Mouse (Mus musculus): ENCODE data around the gene Ralgps2. TPM values are rescaled to one million over a fixed set of nuclear protein-coding genes. Genes with fewer than 3 reads are reported as not detected.

The Ralgps2 gene
- total RNA-seq (2017) = 43.3 and 45.3 TPM in 2 replicates

- ATAC-seq (replicated peaks in 1 of 2; ENCODE audit: insufficient read depth in 1 of 2, low FRiP score in 2 of 2, low TSS enrichment in 1 of 2, low read depth in 1 of 2, poor library complexity in 2 of 2, severe bottlenecking in 2 of 2) = peak; percentile 51 to 58
Observed at GRCm38 (mm10) chr1:156939251-156940141, at the start of gene Ralgps2. Ralgps2 (minus strand) TSS chr1:156939626.

GRCm38 (mm10) chr1:156987576-156987975 lies 48.1 kb upstream of the Ralgps2 start:
- ATAC-seq (replicated peaks in 1 of 2; ENCODE audit: insufficient read depth in 1 of 2, low FRiP score in 2 of 2, low TSS enrichment in 1 of 2, low read depth in 1 of 2, poor library complexity in 2 of 2, severe bottlenecking in 2 of 2) = no peak

DNA sequence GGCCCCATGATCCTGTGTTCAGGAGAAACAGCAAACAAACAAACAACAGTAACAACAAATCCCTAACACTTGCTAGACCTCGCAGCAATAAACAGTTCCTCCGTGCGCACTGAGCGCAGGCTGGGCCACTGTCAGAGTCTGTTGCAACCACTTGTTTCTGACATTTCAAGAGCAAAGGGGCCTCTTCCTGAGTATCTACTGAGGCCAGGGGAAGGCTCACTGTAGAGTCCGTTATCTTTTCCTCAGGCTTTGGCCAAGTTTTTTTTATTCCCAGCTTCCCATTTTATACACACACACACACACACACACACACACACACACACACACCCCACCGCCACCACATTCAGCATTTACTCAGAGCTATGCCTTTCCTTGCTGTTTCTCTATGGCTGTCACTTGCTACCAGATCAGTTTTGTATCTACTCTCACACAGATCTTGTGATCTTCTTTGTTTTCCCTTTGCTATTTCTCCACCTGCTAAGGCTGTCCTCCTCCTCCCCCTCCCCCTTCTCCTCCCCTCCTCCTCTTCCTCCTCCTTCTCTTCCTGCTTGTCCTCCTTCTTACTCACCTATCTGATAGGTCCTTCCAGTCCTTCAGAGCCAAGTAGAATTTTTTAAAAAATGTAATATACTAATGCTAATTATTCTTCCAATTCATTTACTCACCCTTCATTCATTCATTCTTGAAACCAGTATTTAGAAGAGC lies 47.4 kb upstream of the Ralgps2 start:
- ATAC-seq (replicated peaks in 1 of 2; ENCODE audit: insufficient read depth in 1 of 2, low FRiP score in 2 of 2, low TSS enrichment in 1 of 2, low read depth in 1 of 2, poor library complexity in 2 of 2, severe bottlenecking in 2 of 2) = peak; percentile 55 to 63; a peak in 2 of 4 replicates

GRCm38 (mm10) chr1:156985657-156986640 lies 46.5 kb upstream of the Ralgps2 start:
- peak in 1 of 2 experiments; percentile 29; a peak in 1 of 4 replicates for ATAC-seq (replicated peaks in 1 of 2; ENCODE audit: insufficient read depth in 1 of 2, low FRiP score in 2 of 2, low TSS enrichment in 1 of 2, low read depth in 1 of 2, poor library complexity in 2 of 2, severe bottlenecking in 2 of 2)

DNA sequence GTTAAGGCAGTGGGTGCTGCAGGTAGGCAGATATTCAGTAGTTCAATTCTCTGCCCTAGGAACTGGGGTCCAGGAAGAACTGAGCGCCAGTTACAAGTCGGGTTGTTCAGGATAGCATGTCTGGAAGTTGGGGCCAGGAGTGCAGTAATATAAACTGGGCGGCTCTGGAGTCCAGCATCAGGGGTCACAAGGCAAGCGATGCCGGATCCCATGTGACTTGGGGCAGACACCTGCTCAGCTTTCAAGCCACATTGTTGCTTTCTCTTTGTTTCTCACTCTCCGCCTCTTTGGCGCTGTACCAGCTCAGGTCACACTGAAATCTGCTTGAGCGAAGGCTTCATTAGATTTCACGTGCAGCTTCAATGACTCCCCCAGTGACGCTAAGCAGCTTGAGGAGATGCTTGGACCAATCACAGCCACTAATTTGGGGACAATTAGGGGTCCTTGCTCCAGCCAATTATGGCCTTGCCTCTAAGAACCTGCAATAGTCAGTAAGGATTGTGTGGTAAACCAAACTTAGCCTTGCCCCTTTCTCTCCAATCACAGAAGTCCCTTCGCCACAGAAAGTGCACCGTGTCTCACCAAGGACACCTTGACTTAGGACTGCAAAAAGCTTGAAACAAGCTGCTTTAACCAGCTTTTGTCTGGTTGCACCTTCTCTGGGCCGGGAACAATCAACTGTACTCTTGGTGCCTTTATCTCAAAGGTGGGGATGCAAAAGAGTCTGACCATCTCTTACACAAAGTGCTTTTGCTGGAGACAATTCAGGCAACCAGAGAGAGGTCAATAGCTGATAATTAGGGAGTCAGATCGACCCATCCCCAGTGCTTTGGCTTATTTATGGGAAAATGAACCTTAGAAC lies 43.8 kb upstream of the Ralgps2 start:
- ATAC-seq (replicated peaks in 1 of 2; ENCODE audit: insufficient read depth in 1 of 2, low FRiP score in 2 of 2, low TSS enrichment in 1 of 2, low read depth in 1 of 2, poor library complexity in 2 of 2, severe bottlenecking in 2 of 2) = no peak

- ATAC-seq (replicated peaks in 1 of 2; ENCODE audit: insufficient read depth in 1 of 2, low FRiP score in 2 of 2, low TSS enrichment in 1 of 2, low read depth in 1 of 2, poor library complexity in 2 of 2, severe bottlenecking in 2 of 2) = 0 out of 4 replicates have a peak, but pooled peaks of 1 of the 2 experiments have one; percentile 32
Observed at GRCm38 (mm10) chr1:156981975-156982374, 42.5 kb upstream of the Ralgps2 start.

DNA sequence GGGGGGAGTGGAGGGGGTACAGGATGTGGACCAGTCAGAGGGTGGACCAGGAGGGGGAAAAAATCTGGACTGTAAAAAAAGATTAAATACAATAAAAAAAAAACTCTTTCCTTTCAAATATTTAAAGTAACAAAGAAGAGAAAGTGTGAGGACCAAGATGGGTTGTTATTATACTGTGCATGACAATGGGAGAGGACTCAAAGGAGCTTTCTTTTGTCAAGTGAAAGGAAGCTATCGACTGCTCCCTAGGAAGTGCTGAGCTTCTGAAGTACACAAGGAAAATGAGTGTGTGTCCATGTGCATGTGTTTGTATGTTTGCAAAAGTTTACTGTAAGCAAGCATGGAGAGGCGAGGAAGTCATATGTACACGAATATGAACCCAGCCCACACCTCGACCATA lies 40.3 kb upstream of the Ralgps2 start:
- no peak for ATAC-seq (replicated peaks in 1 of 2; ENCODE audit: insufficient read depth in 1 of 2, low FRiP score in 2 of 2, low TSS enrichment in 1 of 2, low read depth in 1 of 2, poor library complexity in 2 of 2, severe bottlenecking in 2 of 2)

DNA sequence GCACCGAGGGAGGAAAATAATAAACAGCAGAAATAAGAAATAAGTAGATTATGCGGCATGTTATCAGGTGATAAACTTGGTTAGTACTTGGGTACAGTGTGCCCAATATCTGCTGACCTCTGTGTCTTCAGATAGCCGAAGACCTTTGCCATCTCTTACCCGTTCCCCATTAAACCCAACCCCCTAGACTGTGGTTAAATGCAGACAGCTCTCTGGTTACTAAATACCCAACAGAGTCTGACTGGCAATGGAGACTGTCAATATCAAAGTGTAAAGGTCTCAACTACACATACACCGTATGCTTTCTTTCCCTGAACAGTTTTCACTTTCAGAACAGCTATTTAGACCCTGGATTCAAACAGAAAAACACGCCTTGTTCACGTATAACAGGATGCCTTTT lies 39.2 kb upstream of the Ralgps2 start:
- no peak for ATAC-seq (replicated peaks in 1 of 2; ENCODE audit: insufficient read depth in 1 of 2, low FRiP score in 2 of 2, low TSS enrichment in 1 of 2, low read depth in 1 of 2, poor library complexity in 2 of 2, severe bottlenecking in 2 of 2)

DNA sequence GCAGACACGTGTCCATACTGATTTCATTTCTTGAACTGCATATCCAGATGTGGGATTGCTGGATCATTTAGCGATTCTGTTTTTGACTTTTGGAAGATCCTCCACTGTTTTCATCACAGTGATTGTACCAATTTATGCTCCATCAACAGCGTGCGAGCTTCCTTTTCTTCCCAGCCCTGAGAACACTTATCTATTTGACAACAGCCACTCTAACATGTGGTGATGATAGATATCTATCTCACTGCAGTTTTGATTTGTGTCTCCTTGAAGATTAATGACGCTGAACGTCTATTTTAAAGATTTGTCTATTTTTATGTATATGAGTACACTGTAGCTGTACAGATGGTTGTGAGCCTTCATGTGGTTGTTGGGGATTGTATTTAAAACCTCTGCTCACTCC lies 34.4 kb upstream of the Ralgps2 start:
- ATAC-seq (replicated peaks in 1 of 2; ENCODE audit: insufficient read depth in 1 of 2, low FRiP score in 2 of 2, low TSS enrichment in 1 of 2, low read depth in 1 of 2, poor library complexity in 2 of 2, severe bottlenecking in 2 of 2) = no peak

DNA sequence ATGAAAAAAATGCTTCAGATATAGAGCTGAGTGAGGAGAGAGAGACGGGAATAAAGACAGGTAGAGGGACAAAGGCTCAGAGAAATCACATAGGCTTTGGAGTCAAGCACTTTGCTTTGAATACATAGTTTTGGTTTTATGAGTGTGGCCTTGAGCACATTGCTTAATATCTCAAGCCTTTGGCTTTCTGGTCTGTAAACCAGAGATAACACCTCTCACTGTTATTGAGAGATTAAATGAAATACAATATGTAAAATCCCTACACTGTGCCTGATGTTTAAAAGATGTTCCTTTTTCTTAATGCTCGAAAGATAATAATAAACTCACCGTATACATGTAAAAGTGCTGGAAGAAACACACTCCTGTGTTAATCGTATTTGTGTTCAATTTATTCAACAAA lies 33.0 kb upstream of the Ralgps2 start:
- no peak for ATAC-seq (replicated peaks in 1 of 2; ENCODE audit: insufficient read depth in 1 of 2, low FRiP score in 2 of 2, low TSS enrichment in 1 of 2, low read depth in 1 of 2, poor library complexity in 2 of 2, severe bottlenecking in 2 of 2)

GRCm38 (mm10) chr1:156971206-156971811 lies 31.9 kb upstream of the Ralgps2 start:
- no peak for ATAC-seq (replicated peaks in 1 of 2; ENCODE audit: insufficient read depth in 1 of 2, low FRiP score in 2 of 2, low TSS enrichment in 1 of 2, low read depth in 1 of 2, poor library complexity in 2 of 2, severe bottlenecking in 2 of 2)

DNA sequence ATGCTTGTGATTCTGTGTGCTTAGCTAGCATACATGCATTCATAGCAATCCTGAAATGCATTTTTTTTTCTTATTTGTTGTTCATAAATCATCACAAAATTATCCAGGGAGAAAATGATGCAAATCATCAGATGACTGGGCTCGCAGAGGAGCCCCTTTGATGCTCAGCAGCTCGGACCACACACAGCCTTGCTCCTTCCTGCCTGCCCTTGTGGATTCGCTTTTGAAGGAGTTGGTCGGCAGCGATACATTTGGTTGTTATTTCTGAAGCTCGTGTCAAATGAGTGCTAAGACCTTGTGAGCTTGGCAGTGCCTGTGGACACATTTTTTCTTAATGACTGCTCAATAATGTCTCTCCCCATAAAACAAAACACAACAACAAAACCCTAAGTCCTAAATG lies 31.2 kb upstream of the Ralgps2 start:
- ATAC-seq (replicated peaks in 1 of 2; ENCODE audit: insufficient read depth in 1 of 2, low FRiP score in 2 of 2, low TSS enrichment in 1 of 2, low read depth in 1 of 2, poor library complexity in 2 of 2, severe bottlenecking in 2 of 2) = no peak

DNA sequence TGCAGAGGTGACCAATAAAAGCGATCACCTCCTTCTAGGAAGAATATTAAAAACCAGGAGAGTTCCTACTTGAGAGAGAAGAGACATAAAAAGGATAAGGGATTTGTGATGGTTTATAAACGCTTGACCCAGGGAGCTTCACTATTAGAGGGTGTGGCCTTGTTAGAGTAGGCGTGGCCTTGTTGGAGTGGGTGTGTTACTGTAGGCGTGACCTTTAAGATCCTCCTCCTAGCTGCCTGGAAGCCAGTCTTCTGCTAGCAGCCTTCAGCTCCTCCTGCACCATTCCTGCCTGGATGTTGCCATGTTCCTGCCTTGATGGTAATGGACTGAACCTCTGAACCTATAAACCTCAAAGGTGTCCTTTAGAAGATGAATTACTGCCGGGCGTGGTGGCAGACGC lies 28.7 kb upstream of the Ralgps2 start:
- no peak for ATAC-seq (replicated peaks in 1 of 2; ENCODE audit: insufficient read depth in 1 of 2, low FRiP score in 2 of 2, low TSS enrichment in 1 of 2, low read depth in 1 of 2, poor library complexity in 2 of 2, severe bottlenecking in 2 of 2)

DNA sequence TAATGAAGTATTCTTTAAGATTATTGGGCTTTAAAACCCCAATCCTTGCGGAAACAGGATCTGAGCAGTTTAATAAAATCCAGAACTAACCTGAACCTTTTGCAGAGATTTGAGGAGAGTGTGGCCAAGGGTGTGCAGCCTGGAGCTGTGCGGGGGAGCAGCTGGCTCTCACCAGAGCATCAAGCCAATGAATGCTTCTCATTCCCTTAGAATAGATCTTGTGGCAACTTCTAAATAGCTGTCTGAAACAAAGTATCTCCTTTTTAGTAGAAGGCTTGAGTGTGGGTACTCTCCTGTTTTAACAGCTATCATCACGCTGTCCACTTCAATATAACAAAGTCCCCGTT lies 25.1 kb upstream of the Ralgps2 start:
- ATAC-seq (replicated peaks in 1 of 2; ENCODE audit: insufficient read depth in 1 of 2, low FRiP score in 2 of 2, low TSS enrichment in 1 of 2, low read depth in 1 of 2, poor library complexity in 2 of 2, severe bottlenecking in 2 of 2) = no peak

GRCm38 (mm10) chr1:156963871-156964585 lies 24.6 kb upstream of the Ralgps2 start:
- no peak for ATAC-seq (replicated peaks in 1 of 2; ENCODE audit: insufficient read depth in 1 of 2, low FRiP score in 2 of 2, low TSS enrichment in 1 of 2, low read depth in 1 of 2, poor library complexity in 2 of 2, severe bottlenecking in 2 of 2)
